Mouse (Mus musculus): ENCODE measurements at regions not wholly inside any gene's neighbourhood (a gene's known extent, or its start where the extent isn't known, plus 50 kb on each side); places are given as distances from the start of the nearest gene placed in this dataset.

GRCm38 (mm10) chr10:123997260-123997659, 733.5 kb downstream of the Fam19a2 start:
- no peak for DNase-seq (ENCODE audit: low spot score in 2 of 2)

GRCm38 (mm10) chr10:123998959-123999358, 735.2 kb downstream of the Fam19a2 start:
- no peak for DNase-seq (ENCODE audit: low spot score in 2 of 2)

GRCm38 (mm10) chr10:124045031-124045430, 781.2 kb downstream of the Fam19a2 start:
- DNase-seq (ENCODE audit: low spot score in 2 of 2): no peak

- DNase-seq (ENCODE audit: low spot score in 2 of 2): no peak
These were observed 782.0 kb downstream of the Fam19a2 start for GRCm38 (mm10) chr10:124045791-124046190.

- no peak for DNase-seq (ENCODE audit: low spot score in 2 of 2)
These were observed 819.0 kb downstream of the Fam19a2 start for GRCm38 (mm10) chr10:124082756-124083155.

GRCm38 (mm10) chr10:124090547-124090946, 826.8 kb downstream of the Fam19a2 start:
- DNase-seq (ENCODE audit: low spot score in 2 of 2): no peak

- DNase-seq (ENCODE audit: low spot score in 2 of 2): no peak
These were observed 827.6 kb downstream of the Fam19a2 start for GRCm38 (mm10) chr10:124091364-124091763.

- DNase-seq (ENCODE audit: low spot score in 2 of 2): no peak
These were observed 855.8 kb downstream of the Fam19a2 start for GRCm38 (mm10) chr10:124119585-124119984.

GRCm38 (mm10) chr10:124138456-124138855, 874.7 kb downstream of the Fam19a2 start:
- no peak for DNase-seq (ENCODE audit: low spot score in 2 of 2)

GRCm38 (mm10) chr10:124142336-124142735, 878.5 kb downstream of the Fam19a2 start:
- DNase-seq (ENCODE audit: low spot score in 2 of 2): no peak

GRCm38 (mm10) chr10:124146751-124147469, 883.1 kb downstream of the Fam19a2 start:
- no peak for DNase-seq (ENCODE audit: low spot score in 2 of 2)

GRCm38 (mm10) chr10:124163441-124163840, 899.6 kb downstream of the Fam19a2 start:
- DNase-seq (ENCODE audit: low spot score in 2 of 2): no peak

- DNase-seq (ENCODE audit: low spot score in 2 of 2): no peak
These were observed 911.8 kb downstream of the Fam19a2 start for GRCm38 (mm10) chr10:124175598-124175997.

GRCm38 (mm10) chr10:124208317-124208716, 944.5 kb downstream of the Fam19a2 start:
- peak; percentile 12 to 51 for DNase-seq (ENCODE audit: low spot score in 2 of 2)

GRCm38 (mm10) chr10:124219461-124219860, 955.7 kb downstream of the Fam19a2 start:
- no peak for DNase-seq (ENCODE audit: low spot score in 2 of 2)

- no peak for DNase-seq (ENCODE audit: low spot score in 2 of 2)
These were observed 958.3 kb downstream of the Fam19a2 start for GRCm38 (mm10) chr10:124222068-124222467.

GRCm38 (mm10) chr10:124227061-124227460, 963.3 kb downstream of the Fam19a2 start:
- DNase-seq (ENCODE audit: low spot score in 2 of 2): no peak

- DNase-seq (ENCODE audit: low spot score in 2 of 2): no peak
These were observed 985.6 kb downstream of the Fam19a2 start for GRCm38 (mm10) chr10:124249358-124249757.

- peak in 1 of 2 experiments; percentile 11 for DNase-seq (ENCODE audit: low spot score in 2 of 2)
These were observed 986.2 kb downstream of the Fam19a2 start for GRCm38 (mm10) chr10:124250004-124250403.

GRCm38 (mm10) chr10:124288301-124288995, 1024.7 kb downstream of the Fam19a2 start:
- DNase-seq (ENCODE audit: low spot score in 2 of 2): no peak

- DNase-seq (ENCODE audit: low spot score in 2 of 2): no peak
These were observed 1033.4 kb downstream of the Fam19a2 start for GRCm38 (mm10) chr10:124297198-124297677.

GRCm38 (mm10) chr10:124304683-124305082, 1040.9 kb downstream of the Fam19a2 start:
- DNase-seq (ENCODE audit: low spot score in 2 of 2): no peak

- no peak for DNase-seq (ENCODE audit: low spot score in 2 of 2)
These were observed 1041.8 kb downstream of the Fam19a2 start for GRCm38 (mm10) chr10:124305644-124306043.
